Mouse (Mus musculus): ENCODE results near the gene Dmwd.

GRCm38 (mm10) chr7:19080451-19080950 lies 4.5 kb downstream of the Dmwd start:
- TF ChIP-seq POLR2A (IDR thresholded peaks at IDR 0.05; ENCODE audit: low read depth, low read length) = no peak
- no peak for TF ChIP-seq CTCF (IDR thresholded peaks at IDR 0.05; ENCODE audit: extremely low read depth, insufficient read depth, insufficient read length, insufficient replicate concordance)

Data from spleen, adult 2 months (tissue).